Mouse (Mus musculus) R1 (cell line): ENCODE measurements at regions not wholly inside any gene's neighbourhood (a gene's known extent, or its start where the extent isn't known, plus 50 kb on each side); places are given as distances from the start of the nearest gene placed in this dataset.

ENCODE experiments used
- DNase-seq: peaks from one replicate; pipeline ENCODE4 v3.0.0-alpha.2; 2018; ENCODE audit warnings: low read depth, low spot score

DNA sequence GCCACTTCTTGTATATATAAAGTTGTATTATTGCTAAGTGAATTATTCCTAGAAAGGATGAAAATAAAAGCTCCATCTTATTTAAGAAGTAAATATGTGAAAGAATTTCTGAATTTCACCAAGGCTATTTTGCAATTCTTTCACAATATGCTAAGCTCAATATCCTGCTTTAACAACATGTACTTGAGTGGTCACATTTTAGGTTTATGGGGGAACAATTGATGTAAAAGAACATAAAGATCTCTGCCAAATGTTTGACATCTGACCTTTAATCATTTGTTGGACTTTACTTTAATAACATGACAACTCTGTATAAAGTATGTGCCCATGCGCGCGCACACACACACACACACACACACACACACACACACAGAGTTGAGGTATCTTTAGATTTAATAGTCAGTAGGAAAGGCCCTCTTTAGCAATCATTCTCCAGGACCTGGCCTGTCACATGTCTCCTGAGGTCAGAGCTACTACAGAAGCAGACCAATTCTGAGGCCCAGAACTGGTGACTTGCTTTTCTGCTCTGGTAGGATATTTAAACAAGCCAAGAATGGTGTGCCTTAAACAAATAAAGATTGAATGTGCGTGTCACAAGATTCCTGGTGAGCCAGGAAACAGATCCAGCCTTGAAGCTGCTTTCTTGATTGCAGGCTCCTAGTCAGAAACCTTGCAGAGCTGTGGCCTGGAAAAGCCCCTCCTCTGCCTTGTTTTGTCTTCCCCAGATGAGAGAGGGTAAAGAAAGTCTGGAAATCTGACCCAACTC is 477.4 kb upstream of the Marcks start:
- no peak for DNase-seq

DNA sequence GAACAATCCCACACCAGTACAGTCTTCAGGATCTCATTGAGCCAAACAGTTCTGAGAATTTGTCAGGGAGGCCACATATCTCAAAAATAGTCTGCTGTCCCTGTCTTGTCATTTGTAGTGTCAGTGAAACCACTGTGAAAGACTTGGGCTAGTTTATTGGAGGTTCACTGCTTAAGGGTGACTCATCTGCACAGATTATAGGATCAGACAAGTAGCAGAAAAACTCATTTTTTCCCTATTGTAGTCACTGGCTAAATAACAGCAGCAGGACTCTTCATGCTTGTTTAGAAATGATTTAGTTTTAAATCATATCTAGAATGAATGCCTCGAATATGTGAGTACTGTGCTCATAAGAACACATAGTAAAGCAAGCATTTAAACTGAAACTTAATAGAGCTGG is 475.2 kb upstream of the Marcks start:
- no peak for DNase-seq

DNA sequence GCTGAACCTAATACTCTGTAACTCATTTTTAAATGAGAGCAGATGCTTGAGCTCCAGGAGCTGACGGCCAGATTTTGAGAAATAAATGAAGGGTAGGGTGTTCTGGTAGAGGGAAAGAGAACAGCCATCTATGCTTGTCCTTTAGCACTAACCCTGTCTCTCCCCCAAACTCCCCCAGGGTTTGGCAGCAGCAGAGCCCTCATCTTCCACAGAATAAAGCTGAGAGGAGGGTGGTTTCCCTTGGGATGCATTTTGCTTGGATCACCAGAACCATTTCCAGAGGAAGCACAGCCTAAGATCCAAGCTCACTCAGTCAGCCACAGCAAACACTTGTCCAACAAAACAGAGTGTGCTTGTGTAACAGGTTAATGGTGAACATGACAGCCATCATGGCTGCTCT is 464.8 kb upstream of the Marcks start:
- no peak for DNase-seq

DNA sequence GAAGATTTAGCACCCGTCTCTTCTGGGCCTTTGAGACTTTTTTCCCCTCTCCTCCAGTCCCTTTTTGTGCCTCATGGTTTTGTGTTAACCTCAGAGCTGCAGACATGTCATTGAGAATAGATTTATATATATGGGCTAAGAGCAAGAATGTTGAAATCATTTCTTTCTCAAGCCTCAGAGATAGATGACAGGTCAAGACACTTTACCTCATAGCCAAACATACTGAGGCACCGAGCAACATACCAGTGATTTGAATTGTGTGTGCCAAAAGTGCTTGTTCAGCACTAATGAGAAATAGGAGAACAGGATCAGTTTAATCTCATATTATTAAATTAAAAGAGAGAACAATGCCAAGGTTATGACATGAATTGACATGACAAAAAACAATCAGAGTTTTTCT is 464.2 kb upstream of the Marcks start:
- no peak for DNase-seq

DNA sequence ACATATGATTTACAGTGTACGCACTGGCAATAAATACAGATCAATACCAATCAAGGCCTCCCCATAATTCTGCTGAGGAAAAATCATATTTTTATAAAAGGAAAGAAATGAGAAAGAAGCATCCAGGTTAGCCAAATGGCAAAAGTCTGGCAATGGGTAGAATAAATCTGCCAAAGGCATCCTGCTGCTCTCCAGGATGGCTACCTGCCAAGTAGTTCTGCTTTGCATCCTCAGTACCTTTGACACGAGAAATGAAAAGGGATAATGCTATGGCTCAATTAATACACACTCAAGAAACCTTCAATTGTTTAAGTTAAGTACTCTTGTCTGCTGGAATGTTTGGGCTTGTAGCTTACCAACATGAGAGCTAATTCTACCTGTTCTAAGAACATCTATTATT is 451.2 kb upstream of the Marcks start:
- DNase-seq = no peak

DNA sequence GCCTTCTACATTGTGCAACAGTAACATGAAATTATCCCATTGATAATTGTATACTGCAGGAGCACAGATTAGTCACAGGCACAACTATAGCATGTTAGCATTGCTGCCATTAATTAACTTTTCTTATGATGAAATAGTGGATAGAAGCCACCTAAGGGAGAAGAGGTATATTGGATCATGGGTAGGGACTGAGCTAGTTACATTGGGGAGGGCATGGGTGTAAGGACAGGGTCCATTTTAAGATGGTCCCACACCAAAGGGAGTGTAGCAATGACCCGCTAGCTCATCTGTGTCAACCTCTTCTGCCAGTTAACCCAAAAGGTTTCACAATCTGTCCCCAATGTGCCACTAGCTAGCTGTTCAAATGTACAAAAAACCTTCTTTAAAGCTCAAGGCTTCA is 450.3 kb upstream of the Marcks start:
- no peak for DNase-seq

DNA sequence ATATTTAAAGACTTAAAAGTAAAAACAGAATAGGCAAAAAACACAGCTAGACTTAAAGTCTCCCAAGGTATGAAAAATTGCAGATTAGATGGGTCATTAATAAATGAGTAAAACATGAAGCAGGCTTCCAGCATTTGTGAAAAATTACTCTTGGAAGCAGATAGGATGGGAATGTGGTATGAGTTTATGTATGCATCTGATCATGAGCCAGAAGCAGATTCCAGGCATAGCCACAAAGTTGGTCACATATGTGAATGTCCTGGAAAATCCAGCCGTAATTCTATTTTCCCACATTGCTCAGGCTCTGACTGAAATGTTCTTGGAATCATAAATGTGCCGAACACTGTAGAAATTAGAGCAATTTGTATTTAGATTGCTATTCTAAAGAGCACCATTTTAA is 432.5 kb upstream of the Marcks start:
- DNase-seq = no peak

DNA sequence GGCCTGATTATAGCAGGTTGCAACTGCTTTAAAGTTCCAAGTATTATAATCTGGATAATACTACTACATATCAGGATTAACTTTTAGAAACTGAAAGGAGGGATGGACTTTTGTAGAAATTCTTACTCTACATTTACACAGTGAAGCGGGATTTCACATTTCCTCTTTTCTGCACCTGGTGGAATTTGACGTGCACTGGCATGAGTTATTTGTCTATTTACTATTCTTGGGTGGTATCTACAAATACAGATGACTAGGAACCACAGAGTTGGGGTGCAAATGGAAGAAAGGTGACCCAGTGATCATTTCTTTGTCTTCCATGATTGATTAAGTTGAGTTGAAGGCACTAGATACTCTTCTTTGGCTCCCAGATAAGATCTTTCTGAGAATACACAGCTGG is 423.0 kb upstream of the Marcks start:
- DNase-seq = no peak

DNA sequence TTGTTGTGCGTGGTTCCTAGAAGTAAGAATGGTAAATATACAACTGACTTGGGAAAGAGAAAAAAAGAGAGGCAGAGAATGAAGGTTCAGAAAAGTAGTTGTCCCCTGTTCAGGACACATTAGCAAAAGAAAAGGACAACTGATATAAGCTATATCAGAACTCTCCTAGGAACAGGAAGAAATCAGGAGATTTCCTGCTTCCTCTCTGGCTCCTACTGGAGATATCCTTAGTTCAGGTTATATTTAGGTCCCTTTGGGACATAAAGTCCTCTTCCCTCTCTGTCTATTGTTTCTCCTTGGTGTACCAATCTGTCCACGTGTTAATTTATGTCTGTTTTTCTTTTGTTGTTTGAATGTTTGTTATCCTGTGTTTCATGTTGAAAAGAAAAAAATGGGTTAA is 410.7 kb upstream of the Marcks start:
- no peak for DNase-seq

DNA sequence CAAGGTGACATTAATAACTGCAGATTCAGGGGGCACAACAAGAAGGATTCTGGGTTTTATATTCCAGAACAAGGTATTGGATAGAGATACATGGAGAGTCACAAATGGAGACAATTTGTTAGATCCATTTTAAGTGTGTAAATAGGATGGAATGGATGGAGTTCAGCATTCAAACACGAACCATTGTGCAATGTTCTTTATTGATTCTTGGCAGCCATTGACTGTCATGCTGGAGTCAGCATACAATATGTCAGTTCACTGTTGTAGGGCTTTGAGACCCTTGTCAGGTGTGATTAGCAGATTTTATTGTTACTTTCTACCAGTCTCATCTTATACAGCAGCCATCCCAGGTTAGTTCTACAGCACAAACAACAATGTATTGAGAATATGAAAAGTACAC is 402.0 kb upstream of the Marcks start:
- DNase-seq = no peak

DNA sequence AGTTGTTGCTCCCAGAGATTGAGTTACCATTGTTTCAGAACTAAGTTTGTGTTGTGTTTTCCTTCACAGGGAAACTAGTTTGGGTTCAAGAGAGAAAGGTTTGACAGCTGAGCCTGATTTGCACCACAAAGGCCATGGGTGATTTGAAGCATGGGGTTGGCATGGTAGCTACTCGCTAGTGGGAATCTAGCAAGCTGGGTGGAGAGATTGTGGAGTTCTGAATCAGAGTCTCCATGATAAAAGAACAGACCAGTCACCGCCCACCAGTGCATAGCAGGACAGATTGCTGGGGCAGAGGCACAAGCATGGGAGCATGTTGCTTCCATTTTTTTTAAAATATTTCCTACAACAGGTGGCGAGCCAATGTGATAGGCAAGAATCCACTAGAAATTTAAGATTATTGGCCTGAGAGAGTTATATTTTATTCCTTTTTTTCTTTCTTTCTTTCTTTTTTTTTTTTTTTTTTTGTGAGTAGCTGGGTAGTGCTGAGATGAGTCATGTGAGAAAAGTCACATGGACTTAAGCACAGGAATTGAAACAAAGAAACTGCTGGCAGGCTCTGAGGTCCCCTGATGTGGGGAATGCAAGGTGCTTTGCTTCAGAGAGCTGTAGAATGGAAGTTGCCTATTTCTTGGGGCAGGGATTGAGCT is 367.4 kb upstream of the Marcks start:
- DNase-seq = peak; percentile 73

DNA sequence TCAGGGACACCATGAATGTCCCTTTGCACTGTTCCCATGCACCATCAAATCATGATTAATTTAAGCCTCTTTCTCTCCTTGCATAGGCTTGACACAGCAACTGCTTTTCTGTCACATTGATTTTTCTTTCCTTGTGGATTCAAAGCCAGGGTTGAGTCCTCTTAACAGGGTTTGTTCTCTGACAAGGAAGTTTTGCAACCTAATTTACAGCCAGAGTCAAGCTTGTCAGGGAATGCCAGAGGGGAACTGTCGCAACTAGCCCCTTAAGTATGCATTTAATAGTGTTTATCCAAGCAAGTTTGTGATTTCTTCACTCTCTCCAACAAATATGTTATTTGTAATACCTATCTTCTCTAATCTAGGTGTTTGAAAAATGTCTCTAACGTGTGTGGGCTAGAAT is 365.7 kb upstream of the Marcks start:
- no peak for DNase-seq

DNA sequence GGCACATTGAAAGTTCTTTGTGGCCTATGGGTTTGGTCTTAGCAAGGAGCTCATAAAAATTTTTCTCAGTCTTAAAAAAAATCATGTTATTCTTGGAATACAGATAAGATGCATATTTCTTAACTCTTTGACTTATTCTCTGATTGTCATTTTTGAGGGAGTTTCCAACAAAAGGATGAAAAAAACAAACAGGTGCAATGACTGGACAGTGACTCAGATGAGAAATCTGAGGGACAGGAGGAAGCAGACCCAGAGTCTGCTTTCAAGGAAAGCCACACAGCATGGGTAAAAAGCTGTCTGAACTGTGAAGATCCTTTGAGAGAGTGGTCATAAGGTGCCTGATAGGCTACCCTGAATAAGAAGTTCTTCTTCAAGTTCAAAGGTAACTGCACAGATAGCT is 363.8 kb upstream of the Marcks start:
- no peak for DNase-seq

DNA sequence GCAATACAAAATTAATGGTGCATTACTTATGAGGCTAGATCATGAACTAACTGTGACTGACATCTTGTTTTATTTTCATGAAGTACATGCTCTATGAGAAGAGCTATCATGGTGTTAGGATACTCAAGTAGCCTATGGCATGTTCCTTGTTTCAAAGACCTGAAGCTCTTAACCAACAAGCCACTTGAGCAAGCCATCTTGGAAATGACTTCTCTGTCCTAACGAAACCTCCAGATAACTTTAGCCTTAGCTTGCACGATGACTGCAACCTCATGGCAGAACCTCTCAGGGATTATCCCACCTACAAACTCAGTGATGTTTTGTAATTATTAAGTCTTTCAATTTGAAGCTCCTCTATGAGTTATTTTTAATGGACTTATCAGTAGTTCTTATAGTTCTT is 362.3 kb upstream of the Marcks start:
- no peak for DNase-seq

DNA sequence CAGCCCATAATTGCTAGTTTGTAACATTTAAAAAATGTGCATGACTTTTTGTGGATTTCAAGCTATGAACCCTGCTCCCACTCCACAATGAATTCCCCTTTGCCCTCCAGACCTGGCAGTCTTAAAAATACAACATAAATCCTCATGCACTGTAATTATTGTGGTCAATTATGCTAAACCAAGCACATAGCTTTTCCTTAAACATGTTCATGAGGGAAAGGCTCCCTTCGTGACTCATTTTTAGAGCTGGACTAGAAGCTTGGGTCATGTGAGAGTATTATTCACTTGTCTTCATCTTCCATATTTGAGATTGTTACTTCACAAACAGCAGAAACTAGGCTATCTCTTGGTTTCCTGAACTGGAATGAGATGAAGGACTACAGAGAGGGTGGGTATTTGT is 356.7 kb upstream of the Marcks start:
- DNase-seq = no peak

DNA sequence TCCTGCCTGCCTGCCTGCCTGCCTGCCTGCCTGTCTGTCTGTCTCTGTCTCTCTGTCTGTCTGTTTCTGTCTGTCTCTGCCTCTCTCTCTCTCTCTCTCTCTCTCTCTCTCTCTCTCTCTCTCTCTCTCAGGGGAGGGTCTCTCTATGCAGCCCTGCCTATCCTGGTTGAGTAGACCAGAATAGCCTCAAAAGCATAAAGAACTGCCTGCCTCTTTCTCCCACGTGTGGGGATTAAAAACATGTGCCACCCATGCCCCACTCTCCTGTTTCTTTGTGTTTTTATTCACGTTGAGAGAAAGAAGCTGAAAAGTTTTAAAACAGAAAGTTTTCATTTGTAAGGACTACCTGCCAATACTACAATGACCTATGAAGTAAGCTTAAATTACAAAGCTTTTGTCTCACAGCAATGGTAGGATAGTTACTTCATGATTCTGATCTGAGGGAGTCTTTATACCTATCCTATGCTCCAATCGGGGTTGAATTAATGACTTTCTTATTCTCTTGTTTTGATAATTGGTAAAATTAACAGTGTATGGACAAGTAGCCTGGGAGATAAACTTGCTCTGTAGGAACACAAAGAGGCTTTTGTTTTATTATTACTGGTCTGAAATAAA is 355.9 kb upstream of the Marcks start:
- DNase-seq = no peak

DNA sequence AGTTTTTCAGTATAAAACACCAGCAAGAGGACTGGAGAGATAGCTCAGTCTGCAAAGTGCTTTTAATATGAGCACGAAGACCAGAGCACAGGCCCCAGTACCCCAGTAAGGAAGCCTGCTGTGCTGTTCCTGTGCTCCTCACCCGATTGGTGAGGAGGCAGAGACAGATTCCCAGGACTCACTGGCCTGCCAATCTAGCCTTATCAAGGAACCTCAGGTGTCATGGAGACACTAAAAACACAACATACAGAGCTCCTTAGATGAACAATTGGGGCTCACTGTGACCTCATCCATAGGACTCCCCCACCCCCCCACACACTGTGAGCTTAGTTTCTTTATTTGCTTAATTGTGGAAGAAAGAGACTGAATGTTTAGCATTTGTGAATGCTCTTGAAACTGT is 355.4 kb upstream of the Marcks start:
- no peak for DNase-seq

DNA sequence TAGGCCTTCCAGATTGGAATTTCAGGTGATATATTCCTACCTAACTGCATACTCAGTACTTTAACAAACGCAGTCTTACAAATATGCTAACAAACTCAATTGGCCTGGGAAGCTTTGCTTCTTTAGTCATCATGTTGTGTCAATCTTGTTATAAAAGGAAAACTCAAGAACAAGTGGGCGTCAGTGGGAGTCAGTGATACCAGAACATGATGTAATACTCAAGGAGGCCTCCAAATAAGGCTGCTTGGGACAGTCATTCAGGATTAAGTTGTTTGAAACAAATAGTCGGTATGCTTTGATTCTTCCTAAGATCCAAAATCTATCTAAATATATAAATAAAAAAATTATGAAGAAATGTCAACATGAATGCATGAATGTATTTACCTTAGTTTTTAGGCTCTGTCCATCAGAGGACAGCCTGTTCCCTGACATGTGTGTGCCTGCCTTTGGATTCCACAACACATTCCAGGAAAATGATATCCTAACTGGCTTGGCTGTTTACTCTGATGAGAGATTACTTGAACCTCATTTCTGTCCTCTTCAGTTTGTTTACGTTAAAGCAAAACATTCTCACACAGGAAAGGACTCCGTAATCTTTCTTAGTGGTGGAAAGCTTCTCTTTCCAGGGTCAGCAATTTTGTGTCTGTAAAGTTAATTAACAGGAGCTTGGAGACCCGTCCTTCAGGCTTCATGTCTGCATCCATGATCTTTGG is 345.7 kb upstream of the Marcks start:
- no peak for DNase-seq

DNA sequence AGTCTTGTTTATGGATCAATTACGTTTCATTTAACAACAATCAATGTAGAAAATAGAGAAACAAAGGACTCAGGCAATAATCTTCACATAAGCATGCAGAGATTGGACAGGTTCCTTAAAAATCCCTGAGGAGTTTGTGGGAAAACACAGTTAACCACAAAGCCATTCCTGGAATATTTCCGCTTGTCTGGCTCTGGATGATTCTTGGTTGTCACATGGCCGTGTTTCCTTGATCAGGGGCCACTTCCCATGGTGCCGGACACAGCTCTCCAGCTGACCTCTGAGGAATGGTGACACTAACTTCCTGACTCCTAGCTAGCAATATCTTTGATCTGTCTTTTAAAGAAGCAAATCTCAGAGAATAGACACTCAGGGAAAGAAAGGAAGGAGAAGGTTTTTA is 344.8 kb upstream of the Marcks start:
- DNase-seq = no peak

DNA sequence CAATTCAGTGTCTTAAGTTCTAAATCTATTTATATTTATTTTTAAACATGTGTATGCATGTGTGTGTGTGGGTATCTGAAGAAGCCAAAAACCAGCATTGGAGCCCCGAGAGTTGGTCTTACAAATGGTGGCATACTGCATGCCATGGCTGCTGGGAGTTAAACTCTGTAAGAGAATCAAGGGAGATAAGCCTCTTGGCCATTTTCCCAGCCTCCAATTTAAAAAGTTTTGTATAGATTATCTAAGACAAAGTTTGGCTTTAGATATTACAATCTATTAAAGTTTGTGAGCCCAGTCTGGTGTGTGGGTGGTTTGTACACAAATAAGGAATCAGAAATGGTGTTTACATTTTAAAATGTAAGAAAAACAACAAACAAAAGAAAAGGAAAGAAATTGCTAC is 343.2 kb upstream of the Marcks start:
- DNase-seq = no peak

DNA sequence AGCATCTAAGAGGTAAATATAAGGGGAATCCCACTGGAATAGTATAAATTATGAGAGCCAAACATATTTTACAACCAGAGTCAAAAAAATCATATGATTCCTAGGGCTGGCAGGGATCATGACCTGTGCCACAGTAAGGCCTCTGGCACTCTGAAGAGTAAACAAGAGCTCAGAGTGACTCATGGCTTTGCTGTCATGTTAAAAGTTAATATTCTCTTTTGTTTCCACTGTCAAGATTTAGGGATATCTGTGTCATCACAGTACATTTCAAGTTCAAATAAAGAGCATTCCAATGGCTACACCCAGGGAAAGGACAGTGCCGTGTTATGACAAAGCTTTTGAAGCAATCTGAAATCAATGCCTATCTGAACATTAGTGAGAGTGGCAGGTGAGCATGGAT is 341.6 kb upstream of the Marcks start:
- no peak for DNase-seq

DNA sequence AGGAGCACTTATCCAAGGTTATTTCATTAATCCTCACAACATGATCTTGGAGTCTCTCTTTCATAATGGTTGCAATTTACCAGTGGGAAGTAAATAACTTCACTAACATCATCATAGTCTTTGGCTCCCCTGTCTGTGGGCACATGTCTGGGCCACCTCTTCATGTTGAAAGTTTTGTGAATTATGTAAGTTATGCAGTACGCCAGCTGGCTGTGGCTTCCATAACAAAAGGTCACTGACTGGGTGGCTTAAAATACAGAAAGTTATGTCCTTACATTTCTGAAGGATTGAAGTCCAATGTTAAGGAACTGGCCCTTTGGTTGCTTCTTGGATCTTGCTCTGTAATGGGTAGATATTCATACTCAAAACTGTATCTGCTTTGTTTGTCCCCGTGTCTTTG is 339.4 kb upstream of the Marcks start:
- no peak for DNase-seq

DNA sequence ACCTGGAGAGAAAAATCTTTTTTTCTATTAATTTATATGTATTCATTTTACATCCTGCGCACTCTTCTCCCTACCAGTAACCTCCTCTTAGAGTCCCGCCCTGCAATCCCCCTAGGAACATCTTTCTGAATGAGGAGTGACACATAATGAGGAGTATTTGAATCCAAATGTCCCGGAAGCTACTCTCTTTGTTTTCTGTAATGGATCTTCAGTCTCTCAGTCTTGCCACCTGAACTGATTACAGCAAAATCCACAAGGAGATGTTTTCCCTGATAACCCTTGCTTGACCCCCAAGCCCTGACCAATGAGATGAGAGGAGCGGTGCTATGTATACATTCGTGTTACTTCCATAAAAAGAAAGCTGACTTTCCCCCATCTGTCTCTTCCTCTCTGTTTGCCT is 334.4 kb upstream of the Marcks start:
- peak; percentile 78 for DNase-seq
